Mouse (Mus musculus) Patski (cell line): ENCODE results near the gene Ywhah. TPM values are rescaled to one million over a fixed set of nuclear protein-coding genes. Genes with fewer than 3 reads are reported as not detected.
A peak's percentile ranks its signal among the peaks of the same experiment; 100 is the strongest.

Experiments
- ATAC-seq: fragments of 100-300 bp; one replicate; pipeline ENCODE4 v1.8.0; 2021
- CTCF ChIA-PET: fragments of 350-600 bp; sonication (Branson Sonifier 250); formaldehyde crosslinking; loops from one replicate; lab custom pipeline; 2022; ENCODE audit warnings: inconsistent platforms; lab: Charles Lee
- POLR2A ChIA-PET: fragments of 350-600 bp; sonication (Branson Sonifier 250); formaldehyde crosslinking; loops from one replicate; lab custom pipeline; 2022; ENCODE audit warnings: antibody characterized with exemption, inconsistent platforms; lab: Charles Lee
- DNase-seq: peaks from one replicate; pipeline ENCODE4 v3.0.0-alpha.2; 2011; ENCODE audit warnings: low read depth, low spot score
- H3K27me3 ChIP-seq: fragments of 371-371 bp; one replicate; pipeline ENCODE4 v1.5.1; 2021
- CTCF ChIP-seq: fragments of 100-300 bp; IDR thresholded peaks from one replicate; pipeline ENCODE4 v1.5.1; 2021
- in situ Hi-C: fragments of 300-500 bp; cut with MboI; formaldehyde crosslinking; loops from 3 replicates; pipeline ENCODE4 v1.11.1; 2018; ENCODE audit warnings: low pct_unique_long_range_greater_than_20kb, mixed read lengths
- polyA plus RNA-seq: library from polyadenylated mRNA; unstranded; gene quantifications from one replicate; pipeline ENCODE4 v1.2.3, GENCODE M21; 2021

Ywhah gene
- polyA plus RNA-seq, 1 experiment from 2014 or later: 296 TPM

GRCm38 (mm10) chr5:32997686-32998085 is 20.9 kb upstream of the Ywhah start:
- no peak for TF ChIP-seq CTCF
- POLR2A ChIA-PET: interaction anchor here (1.0 kb wide), 1 partner anchor 28 kb away, joined by 3 read pairs; no protein-coding TSS in a partner anchor
- ATAC-seq (no peak), DNase-seq (no peak)
- CTCF ChIA-PET: interaction anchor here (0.9 kb wide), 1 partner anchor 13 kb away, joined by 3 read pairs; no protein-coding TSS in a partner anchor
- in situ Hi-C loops: no loop called here
- no peaks in the 10 kb centered on the region for H3K27me3 ChIP-seq

GRCm38 (mm10) chr5:32998783-32999182 is 19.8 kb upstream of the Ywhah start:
- CTCF ChIA-PET: interaction anchor here (1.2 kb wide), 1 partner anchor 34 kb away, joined by 3 read pairs; no protein-coding TSS in a partner anchor
- TF ChIP-seq CTCF: no peak
- no peak for ATAC-seq
- no peaks in the 10 kb centered on the region for H3K27me3 ChIP-seq
- DNase-seq: no peak
- POLR2A ChIA-PET: no interaction called here
- in situ Hi-C loops: no loop called here

- CTCF ChIA-PET: no interaction called here
- POLR2A ChIA-PET: interaction anchor here (0.9 kb wide), 1 partner anchor 14 kb away, joined by 3 read pairs; no protein-coding TSS in a partner anchor
- DNase-seq: no peak
- no peaks in the 10 kb centered on the region for H3K27me3 ChIP-seq
- TF ChIP-seq CTCF: no peak
- in situ Hi-C loops: no loop called here
- no peak for ATAC-seq
Observed at GRCm38 (mm10) chr5:33001111-33001510, 17.5 kb upstream of the Ywhah start.

GRCm38 (mm10) chr5:33002781-33003180 is 15.8 kb upstream of the Ywhah start:
- no peak for DNase-seq
- peak; percentile 28 for ATAC-seq
- TF ChIP-seq CTCF: no peak
- ChIA-PET CTCF (no interaction called here), POLR2A (no interaction called here)
- in situ Hi-C loops: no loop called here
- no peaks in the 10 kb centered on the region for H3K27me3 ChIP-seq

GRCm38 (mm10) chr5:33003500-33003899 is 15.1 kb upstream of the Ywhah start:
- POLR2A ChIA-PET: no interaction called here
- CTCF ChIA-PET: no interaction called here
- TF ChIP-seq CTCF: no peak
- ATAC-seq (no peak), DNase-seq (no peak)
- in situ Hi-C loops: no loop called here
- no peaks in the 10 kb centered on the region for H3K27me3 ChIP-seq

- ChIA-PET POLR2A (no interaction called here), CTCF (no interaction called here)
- DNase-seq: no peak
- TF ChIP-seq CTCF: no peak
- no peak for ATAC-seq
- in situ Hi-C loops: no loop called here
- no peaks in the 10 kb centered on the region for H3K27me3 ChIP-seq
Observed at GRCm38 (mm10) chr5:33004110-33004509, 14.5 kb upstream of the Ywhah start.

- ChIA-PET POLR2A (no interaction called here), CTCF (interaction anchor here (0.5 kb wide), 1 partner anchor 24 kb away, joined by 3 read pairs; no protein-coding TSS in a partner anchor)
- ATAC-seq: no peak
- DNase-seq: no peak
- no peak for TF ChIP-seq CTCF
- in situ Hi-C loops: no loop called here
- H3K27me3 ChIP-seq: no peaks in the 10 kb centered on the region
Observed at GRCm38 (mm10) chr5:33005442-33006145, 13.0 kb upstream of the Ywhah start.

- no peak for TF ChIP-seq CTCF
- CTCF ChIA-PET: no interaction called here
- no peak for ATAC-seq
- in situ Hi-C loops: no loop called here
- H3K27me3 ChIP-seq: no peaks in the 10 kb centered on the region
- DNase-seq: no peak
- POLR2A ChIA-PET: interaction anchor here (1.0 kb wide), 1 partner anchor 13 kb away, joined by 3 read pairs; no protein-coding TSS in a partner anchor
Observed at GRCm38 (mm10) chr5:33006670-33007069, 11.9 kb upstream of the Ywhah start.

GRCm38 (mm10) chr5:33007371-33007770 is 11.2 kb upstream of the Ywhah start:
- ChIA-PET CTCF (interaction anchor here (5.6 kb wide), 1 partner anchor 14 kb away, joined by 26 read pairs; no protein-coding TSS in a partner anchor), POLR2A (interaction anchor here (1.0 kb wide), 1 partner anchor 14 kb away, joined by 3 read pairs; no protein-coding TSS in a partner anchor)
- ATAC-seq (no peak), DNase-seq (no peak)
- no peaks in the 10 kb centered on the region for H3K27me3 ChIP-seq
- no peak for TF ChIP-seq CTCF
- in situ Hi-C loops: no loop called here

- in situ Hi-C loops: no loop called here
- H3K27me3 ChIP-seq: no peaks in the 10 kb centered on the region
- CTCF ChIA-PET: interaction anchor here (1.2 to 5.6 kb wide), 2 partner anchors 12 to 15 kb away, joined by 3 to 26 read pairs; no protein-coding TSS in a partner anchor
- DNase-seq (no peak), ATAC-seq (no peak)
- POLR2A ChIA-PET: no interaction called here
- no peak for TF ChIP-seq CTCF
Observed at GRCm38 (mm10) chr5:33009301-33009700, 9.3 kb upstream of the Ywhah start.
